Mouse (Mus musculus) thymus, adult 2 months (tissue): Measurements from ENCODE around the gene Slc4a8.

ENCODE experiments used
- CTCF ChIP-seq: fragments of 200-500 bp; IDR thresholded peaks from 2 replicates; pipeline ENCODE4 v1.5.1; 2012; ENCODE audit warnings: mild to moderate bottlenecking, control low read depth, low read length, moderate library complexity, borderline replicate concordance; ENCODE audit not compliant: control insufficient read depth, poor library complexity, insufficient read depth; ENCODE audit errors: extremely low read depth
- POLR2A ChIP-seq: fragments of 200-500 bp; IDR thresholded peaks from 2 replicates; pipeline ENCODE4 v1.6.1; 2012; ENCODE audit warnings: mild to moderate bottlenecking, low read length, control low read depth, moderate library complexity; ENCODE audit not compliant: control insufficient read depth, poor library complexity, insufficient read depth; ENCODE audit errors: extremely low read depth

DNA sequence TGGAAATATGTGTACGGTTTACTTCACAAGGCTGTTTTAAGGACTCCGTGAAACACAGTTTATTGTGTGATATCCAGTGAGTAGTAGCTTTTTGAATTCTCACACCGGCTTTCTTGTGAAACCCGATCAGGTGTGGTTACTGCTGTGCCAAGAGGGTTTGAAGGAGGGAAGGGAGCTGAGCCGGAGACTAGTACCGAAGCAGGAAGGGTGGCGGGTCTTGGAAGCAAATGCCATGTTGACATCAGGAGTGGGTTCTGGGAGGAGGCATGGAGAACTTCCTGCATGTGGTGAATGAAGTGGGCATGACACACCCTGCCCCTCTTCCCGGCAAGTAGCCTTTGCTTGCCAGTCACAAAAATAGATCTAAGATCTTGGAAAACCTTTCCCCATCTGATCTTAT, 1.1 kb downstream of the Slc4a8 start:
- TF ChIP-seq CTCF (no peak), POLR2A (no peak)
